Mouse (Mus musculus): Measurements from ENCODE around the gene Atat1. TPM values are rescaled to one million over a fixed set of nuclear protein-coding genes. Genes with fewer than 3 reads are reported as not detected.
"Not testable (repeated sequence)": the region's sequence is repeated elsewhere in the genome, so short reads cannot be mapped to it uniquely, and the experiment has no call there.

Gene Atat1
- total RNA-seq (2021), result 10 to 100 TPM; 15.9 to 28.7 TPM
- long read RNA-seq, experiment 1, transcript Atat1-202 (13 exons, 1,452 nt), result major isoform, 6 of 23 reads
- long read RNA-seq, experiment 1, transcript Atat1-213 (3 exons, 539 nt), result major isoform, 6 of 23 reads
- long read RNA-seq, experiment 1, partial matches to known transcripts, result 3 of 23 reads
- long read RNA-seq, experiment 1, other reads (novel, unspliced or antisense), result 2 of 23 reads
- long read RNA-seq, experiment 2, transcript Atat1-202 (13 exons, 1,452 nt), result major isoform, 5 of 16 reads
- long read RNA-seq, experiment 2, partial matches to known transcripts, result 0 of 16 reads
- long read RNA-seq, experiment 2, other reads (novel, unspliced or antisense), result 8 of 16 reads

GRCm38 (mm10) chr17:35909919-35910369 lies at the start of gene Atat1:
TSS of gene Atat1 (minus strand) at chr17:35910075.
- peak; percentile 98 for DNase-seq

GRCm38 (mm10) chr17:35958533-35959223 lies 48.8 kb upstream of the Atat1 start:
- DNase-seq, result no peak

- no peak for DNase-seq
Observed at GRCm38 (mm10) chr17:35954665-35955064, 44.8 kb upstream of the Atat1 start.

GRCm38 (mm10) chr17:35952559-35952958 lies 42.7 kb upstream of the Atat1 start:
- DNase-seq, result not testable (repeated sequence)

GRCm38 (mm10) chr17:35950946-35951345 lies 41.1 kb upstream of the Atat1 start:
- DNase-seq, result not testable (repeated sequence)

- no peak for DNase-seq
Observed at GRCm38 (mm10) chr17:35939941-35940340, 30.1 kb upstream of the Atat1 start.

- DNase-seq, result no peak
Observed at GRCm38 (mm10) chr17:35939108-35939507, 29.2 kb upstream of the Atat1 start.

- peak; percentile 53 for DNase-seq
Observed at GRCm38 (mm10) chr17:35937700-35938348, 27.9 kb upstream of the Atat1 start.

- DNase-seq, result not testable (repeated sequence)
Observed at GRCm38 (mm10) chr17:35935763-35936162, 25.9 kb upstream of the Atat1 start.

GRCm38 (mm10) chr17:35932608-35933007 lies 22.7 kb upstream of the Atat1 start:
- no peak for DNase-seq

- no peak for DNase-seq
Observed at GRCm38 (mm10) chr17:35930627-35931026, 20.8 kb upstream of the Atat1 start.

GRCm38 (mm10) chr17:35929534-35929933 lies 19.7 kb upstream of the Atat1 start:
- DNase-seq, result no peak

- DNase-seq, result no peak
Observed at GRCm38 (mm10) chr17:35927471-35927870, 17.6 kb upstream of the Atat1 start.

GRCm38 (mm10) chr17:35923281-35923680 lies 13.4 kb upstream of the Atat1 start:
- no peak for DNase-seq

GRCm38 (mm10) chr17:35922566-35922965 lies 12.7 kb upstream of the Atat1 start:
- no peak for DNase-seq

GRCm38 (mm10) chr17:35921710-35922109 lies 11.8 kb upstream of the Atat1 start:
- DNase-seq, result no peak

- peak; percentile 50 for DNase-seq
Observed at GRCm38 (mm10) chr17:35920862-35921562, 11.1 kb upstream of the Atat1 start.

GRCm38 (mm10) chr17:35920384-35920783 lies 10.5 kb upstream of the Atat1 start:
- DNase-seq, result no peak

GRCm38 (mm10) chr17:35919864-35920301 lies 10.0 kb upstream of the Atat1 start:
- DNase-seq, result no peak

GRCm38 (mm10) chr17:35919060-35919715 lies 9.3 kb upstream of the Atat1 start:
- peak; percentile 95 for DNase-seq

- DNase-seq, result peak; percentile 62
Observed at GRCm38 (mm10) chr17:35918276-35919059, 8.6 kb upstream of the Atat1 start.

Measured in adrenal gland, postnatal 10 days (tissue).